Mouse (Mus musculus): ENCODE data around the gene Rasal2. TPM values are rescaled to one million over a fixed set of nuclear protein-coding genes. Genes with fewer than 3 reads are reported as not detected.

Rasal2 gene
- polyA plus RNA-seq, 2 experiments, result 0.58 to 1.1 TPM

DNA sequence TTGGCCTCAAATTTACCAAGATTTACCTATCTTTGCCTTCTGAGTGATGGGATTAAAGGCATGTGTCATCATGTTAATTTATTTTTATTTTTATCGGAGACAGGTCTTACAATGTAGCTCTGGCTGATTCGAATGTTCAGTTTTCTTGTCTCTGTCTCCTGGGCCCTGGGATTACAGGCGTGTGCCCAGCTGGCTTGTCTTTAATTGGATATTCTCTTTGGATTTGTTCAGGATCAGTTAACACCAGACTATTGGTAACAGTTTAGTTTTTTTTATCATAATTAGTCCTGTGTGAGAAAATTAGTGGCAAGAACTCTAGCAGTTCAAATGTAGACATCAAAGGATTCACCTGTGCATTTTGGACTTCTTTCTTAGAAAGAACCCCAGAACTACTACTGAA is 45.4 kb upstream of the Rasal2 start:
- 77% methylated on average over 3 of the region's 3 CpGs for WGBS (ENCODE audit: insufficient replicate concordance)
- H3K27me3 ChIP-seq (ENCODE audit: control insufficient read depth, insufficient read depth, low read length), result no peaks in the 10 kb centered on the region
- H3K9me3 ChIP-seq (ENCODE audit: control insufficient read depth, low read length), result no peaks in the 10 kb centered on the region
- H3K9ac ChIP-seq (replicated peaks), result no peak overlapping the region; the same call in 1 of the 2 replicates
- no peak for TF ChIP-seq EP300 (IDR thresholded peaks at IDR 0.05; ENCODE audit: low read depth)
- TF ChIP-seq CTCF (IDR thresholded peaks at IDR 0.05; ENCODE audit: low read depth), result no peak
- peaks cover 3 to 6% of the 10 kb centered on the region in 2 experiments; a peak in 2 of 4 replicates for H3K4me1 ChIP-seq (replicated peaks; ENCODE audit: control insufficient read depth in 2 of 2, insufficient read depth in 2 of 2, low read length in 1 of 2)
- no peak overlapping the region for H3K4me3 ChIP-seq (ENCODE audit: insufficient read depth in 1 of 2, low read depth in 2 of 2, low read length in 2 of 2)
- ATAC-seq (ENCODE audit: insufficient read depth), result no peak
- DNase-seq (ENCODE audit: low read depth in 3 of 3, low spot score in 3 of 3), result no peak
- peak overlapping the region; percentile 67 for H3K4me2 ChIP-seq (ENCODE audit: low read depth)
- H3K27ac ChIP-seq, result no peak overlapping the region
- no peaks in the 10 kb centered on the region for H3K36me3 ChIP-seq (replicated peaks; ENCODE audit: control insufficient read depth, insufficient read depth, low read depth)

DNA sequence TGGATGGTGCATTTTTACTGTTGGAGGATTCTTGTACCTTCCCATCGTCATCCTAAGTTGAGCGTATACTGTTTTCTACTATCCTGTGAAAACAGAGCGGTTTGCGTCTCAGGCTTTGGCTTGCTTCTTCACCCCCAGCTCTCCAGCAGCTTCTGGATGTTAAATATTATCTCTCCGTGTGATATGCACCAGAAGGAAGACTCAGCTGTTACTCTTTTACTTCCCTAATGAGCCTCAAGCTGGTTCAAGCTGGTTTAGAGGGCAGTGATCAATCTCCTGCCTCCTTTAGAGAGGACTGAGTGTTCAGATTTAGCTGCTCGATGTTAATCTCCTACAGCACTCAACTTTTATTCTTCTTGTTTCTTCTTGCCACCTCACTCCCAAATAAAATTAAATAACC is 42.5 kb upstream of the Rasal2 start:
- no peak overlapping the region for H3K27ac ChIP-seq
- 65% methylated on average over 6 of the region's 6 CpGs for WGBS (ENCODE audit: insufficient replicate concordance)

DNA sequence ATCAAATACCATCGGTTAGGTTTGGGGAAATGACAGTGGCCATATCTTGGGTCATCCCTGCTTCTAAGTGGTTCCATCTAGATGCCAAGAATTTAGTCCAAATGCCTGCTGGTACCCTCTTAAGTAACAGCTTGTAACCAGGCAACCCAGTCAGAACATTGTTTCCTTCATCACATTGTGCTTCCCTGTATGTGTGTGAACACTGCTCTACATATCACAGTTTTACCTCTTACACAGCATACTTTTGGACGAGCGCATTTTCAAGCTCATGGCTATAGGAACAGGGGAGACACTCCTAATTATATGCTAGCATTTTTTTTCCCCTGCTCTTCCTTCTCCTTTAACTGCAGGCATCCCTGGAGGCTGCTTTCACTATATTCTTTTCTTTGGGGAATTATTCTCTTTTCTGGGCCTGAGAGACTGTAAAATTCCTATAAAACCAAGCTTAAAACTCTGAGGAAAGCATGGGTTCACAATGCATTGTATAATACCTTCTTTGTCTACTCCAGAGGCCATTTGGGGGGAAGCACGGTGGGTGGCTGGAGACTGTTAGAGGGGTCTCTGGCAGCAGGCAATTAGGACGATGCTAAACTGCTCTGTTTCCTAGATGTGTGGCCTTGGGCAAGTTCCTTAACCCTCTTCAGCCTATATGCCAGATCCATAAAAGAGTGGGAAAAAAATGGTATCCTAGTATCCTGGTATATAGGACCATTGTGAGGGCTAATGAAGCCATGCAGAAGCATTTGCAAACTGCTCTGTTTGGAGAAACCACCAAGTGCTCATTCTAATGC is 40.6 kb upstream of the Rasal2 start:
- ATAC-seq (ENCODE audit: insufficient read depth), result no peak
- WGBS (ENCODE audit: insufficient replicate concordance), result 71% methylated on average over 5 of the region's 5 CpGs
- Histone ChIP-seq H3K4me3 (ENCODE audit: insufficient read depth in 1 of 2, low read depth in 2 of 2, low read length in 2 of 2) (no peak overlapping the region), H3K4me1 (replicated peaks; ENCODE audit: control insufficient read depth in 2 of 2, insufficient read depth in 2 of 2, low read length in 1 of 2) (peaks cover 0 to 11% of the 10 kb centered on the region in 2 experiments; a peak in 2 of 4 replicates), H3K27me3 (ENCODE audit: control insufficient read depth, insufficient read depth, low read length) (no peaks in the 10 kb centered on the region), H3K4me2 (ENCODE audit: low read depth) (no peak overlapping the region), H3K36me3 (replicated peaks; ENCODE audit: control insufficient read depth, insufficient read depth, low read depth) (no peaks in the 10 kb centered on the region), H3K9ac (replicated peaks) (no peak overlapping the region), H3K9me3 (ENCODE audit: control insufficient read depth, low read length) (no peaks in the 10 kb centered on the region), H3K27ac (no peak overlapping the region)
- no peak for TF ChIP-seq EP300 (IDR thresholded peaks at IDR 0.05; ENCODE audit: low read depth)
- no peak for TF ChIP-seq CTCF (IDR thresholded peaks at IDR 0.05; ENCODE audit: low read depth)
- no peak for DNase-seq (ENCODE audit: low read depth in 3 of 3, low spot score in 3 of 3)

More for the DNA sequence above, 42.5 kb upstream of the Rasal2 start:
- H3K4me3 ChIP-seq (ENCODE audit: insufficient read depth in 1 of 2, low read depth in 2 of 2, low read length in 2 of 2), result no peak overlapping the region
- H3K36me3 ChIP-seq (replicated peaks; ENCODE audit: control insufficient read depth, insufficient read depth, low read depth), result no peaks in the 10 kb centered on the region
- H3K9me3 ChIP-seq (ENCODE audit: control insufficient read depth, low read length), result no peaks in the 10 kb centered on the region
- DNase-seq (ENCODE audit: low read depth in 3 of 3, low spot score in 3 of 3) (no peak), ATAC-seq (ENCODE audit: insufficient read depth) (no peak)
- TF ChIP-seq CTCF (IDR thresholded peaks at IDR 0.05; ENCODE audit: low read depth), result no peak
- no peak for TF ChIP-seq EP300 (IDR thresholded peaks at IDR 0.05; ENCODE audit: low read depth)
- no peaks in the 10 kb centered on the region for H3K27me3 ChIP-seq (ENCODE audit: control insufficient read depth, insufficient read depth, low read length)
- H3K9ac ChIP-seq (replicated peaks), result no peak overlapping the region
- no peak overlapping the region for H3K4me2 ChIP-seq (ENCODE audit: low read depth)
- peaks cover 3 to 11% of the 10 kb centered on the region in 2 experiments; a peak in 3 of 4 replicates for H3K4me1 ChIP-seq (replicated peaks; ENCODE audit: control insufficient read depth in 2 of 2, insufficient read depth in 2 of 2, low read length in 1 of 2)

DNA sequence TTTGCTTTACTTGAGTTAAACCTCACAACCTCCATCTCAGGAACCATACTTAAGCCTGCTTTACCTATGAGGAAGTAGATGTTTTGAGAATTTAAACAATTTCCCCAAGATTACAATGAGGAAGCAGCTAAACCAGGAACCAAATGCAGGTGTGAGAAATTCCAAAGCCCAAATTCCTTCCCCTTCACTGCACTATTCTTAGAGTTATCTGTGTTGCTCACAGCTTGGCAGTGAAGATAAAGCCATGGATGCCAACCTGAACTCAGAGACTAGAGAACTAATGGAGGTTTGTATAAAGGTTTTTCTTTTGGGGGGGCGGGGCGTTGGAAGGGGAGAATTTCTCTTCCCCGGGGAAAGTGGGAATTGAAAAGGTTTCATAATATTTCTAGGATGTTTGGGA is 39.9 kb upstream of the Rasal2 start:
- WGBS (ENCODE audit: insufficient replicate concordance), result 61% methylated on average over 3 of the region's 3 CpGs
- H3K9me3 ChIP-seq (ENCODE audit: control insufficient read depth, low read length), result no peaks in the 10 kb centered on the region
- no peaks in the 10 kb centered on the region for H3K36me3 ChIP-seq (replicated peaks; ENCODE audit: control insufficient read depth, insufficient read depth, low read depth)
- no peak overlapping the region for H3K4me2 ChIP-seq (ENCODE audit: low read depth)
- no peaks in the 10 kb centered on the region for H3K27me3 ChIP-seq (ENCODE audit: control insufficient read depth, insufficient read depth, low read length)
- ATAC-seq (ENCODE audit: insufficient read depth) (no peak), DNase-seq (ENCODE audit: low read depth in 3 of 3, low spot score in 3 of 3) (no peak)
- H3K27ac ChIP-seq, result no peak overlapping the region
- TF ChIP-seq CTCF (IDR thresholded peaks at IDR 0.05; ENCODE audit: low read depth) (no peak), EP300 (IDR thresholded peaks at IDR 0.05; ENCODE audit: low read depth) (no peak)
- no peak overlapping the region for H3K9ac ChIP-seq (replicated peaks)
- no peak overlapping the region for H3K4me3 ChIP-seq (ENCODE audit: insufficient read depth in 1 of 2, low read depth in 2 of 2, low read length in 2 of 2)
- peaks cover 0 to 11% of the 10 kb centered on the region in 2 experiments; a peak in 2 of 4 replicates for H3K4me1 ChIP-seq (replicated peaks; ENCODE audit: control insufficient read depth in 2 of 2, insufficient read depth in 2 of 2, low read length in 1 of 2)

DNA sequence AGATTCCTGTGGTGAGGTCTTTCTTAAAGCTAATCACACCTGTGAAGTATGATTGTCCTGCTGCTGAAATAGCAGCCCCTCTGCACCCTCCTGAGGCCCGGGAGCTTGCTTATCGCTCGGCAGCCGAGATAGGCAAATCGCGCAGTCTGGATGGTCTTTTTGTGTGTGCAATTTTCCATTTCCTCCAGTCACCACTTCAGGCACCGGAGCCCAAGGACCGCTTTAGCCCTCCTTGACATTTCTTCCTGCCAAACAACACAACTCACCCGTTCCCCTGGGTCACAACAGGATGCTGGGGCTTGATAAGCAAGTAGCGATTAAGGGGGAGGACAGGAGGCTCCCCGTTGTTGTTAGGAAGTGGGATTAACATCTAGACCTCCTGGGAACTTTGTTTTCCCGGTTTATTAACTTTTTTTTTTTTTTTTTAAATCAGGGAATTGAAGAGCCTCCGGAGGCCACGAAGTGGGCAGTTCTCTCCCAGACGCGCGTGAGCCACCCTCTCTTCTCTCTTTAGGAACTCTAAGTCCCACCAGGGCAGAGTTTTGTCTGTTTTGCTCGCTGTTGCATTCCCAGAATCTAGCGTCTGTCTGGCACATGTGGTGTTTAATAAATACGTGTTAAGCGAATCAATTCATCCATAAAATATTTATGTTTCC is 37.7 kb upstream of the Rasal2 start:
- no peak overlapping the region; a peak in 1 of 4 replicates for H3K4me3 ChIP-seq (ENCODE audit: insufficient read depth in 1 of 2, low read depth in 2 of 2, low read length in 2 of 2)
- DNase-seq (ENCODE audit: low read depth in 3 of 3, low spot score in 3 of 3) (no peak), ATAC-seq (ENCODE audit: insufficient read depth) (peak; percentile 22; the same call in 1 of the 2 replicates)
- no peaks in the 10 kb centered on the region for H3K27me3 ChIP-seq (ENCODE audit: control insufficient read depth, insufficient read depth, low read length)
- H3K4me2 ChIP-seq (ENCODE audit: low read depth), result peak overlapping the region; percentile 53
- no peaks in the 10 kb centered on the region for H3K9me3 ChIP-seq (ENCODE audit: control insufficient read depth, low read length)
- H3K4me1 ChIP-seq (replicated peaks; ENCODE audit: control insufficient read depth in 2 of 2, insufficient read depth in 2 of 2, low read length in 1 of 2), result peaks cover 0 to 11% of the 10 kb centered on the region in 2 experiments; a peak in 2 of 4 replicates
- no peak for TF ChIP-seq EP300 (IDR thresholded peaks at IDR 0.05; ENCODE audit: low read depth)
- no peak for TF ChIP-seq CTCF (IDR thresholded peaks at IDR 0.05; ENCODE audit: low read depth)
- H3K9ac ChIP-seq (replicated peaks), result no peak overlapping the region
- H3K27ac ChIP-seq, result no peak overlapping the region
- WGBS (ENCODE audit: insufficient replicate concordance), result 9% methylated on average over 21 of the region's 21 CpGs
- no peaks in the 10 kb centered on the region for H3K36me3 ChIP-seq (replicated peaks; ENCODE audit: control insufficient read depth, insufficient read depth, low read depth)
